Mouse (Mus musculus) midbrain, embryonic 12.5 days (tissue): Measurements from ENCODE around the gene Slc6a16. TPM values are rescaled to one million over a fixed set of nuclear protein-coding genes. Genes with fewer than 3 reads are reported as not detected.

Experiments
- ATAC-seq: fragments of 200-750 bp; cut with Nextera tagmentation; 2 replicates; pipeline ENCODE4 v1.8.0; 2017; ENCODE audit warnings: low read depth, moderate TSS enrichment, moderate library complexity; ENCODE audit not compliant: low FRiP score
- H3K27ac ChIP-seq: fragments of 300-500 bp; sonication (generic); replicated peaks from 2 replicates; pipeline ENCODE4 v1.5.1; 2016; ENCODE audit warnings: mild to moderate bottlenecking
- H3K27me3 ChIP-seq: fragments of 300-500 bp; sonication (generic); 2 replicates; pipeline ENCODE4 v1.6.1; 2016; ENCODE audit warnings: mild to moderate bottlenecking
- H3K36me3 ChIP-seq: fragments of 300-500 bp; sonication (generic); 2 replicates; pipeline ENCODE4 v1.6.1; 2016
- H3K4me1 ChIP-seq: fragments of 300-500 bp; sonication (generic); 2 replicates; pipeline ENCODE4 v1.6.1; 2016
- H3K4me2 ChIP-seq: fragments of 300-500 bp; sonication (generic); replicated peaks from 2 replicates; pipeline ENCODE4 v1.6.1; 2016; ENCODE audit warnings: mild to moderate bottlenecking, moderate library complexity
- H3K4me3 ChIP-seq: fragments of 300-500 bp; sonication (generic); 2 replicates; pipeline ENCODE4 v1.5.1; 2016; ENCODE audit warnings: mild to moderate bottlenecking
- H3K9ac ChIP-seq: fragments of 300-500 bp; sonication (generic); replicated peaks from 2 replicates; pipeline ENCODE4 v1.6.1; 2016; ENCODE audit warnings: mild to moderate bottlenecking, moderate library complexity
- H3K9me3 ChIP-seq: fragments of 300-500 bp; sonication (generic); 2 replicates; pipeline ENCODE4 v1.6.1; 2016; ENCODE audit warnings: mild to moderate bottlenecking
- WGBS: fragments of 180-500 bp; shearing (Covaris S2); methylation state at CpG from one replicate; pipeline ENCODE4 v1.1.7; 2016; 5-methylcytosine and 5-hydroxymethylcytosine counted together
- polyA plus RNA-seq: library from polyadenylated mRNA; unstranded; fragments of >200 nt; fragmentation: Nextera tagmentation; extraction: Ambion mirVana; gene quantifications from 2 replicates; pipeline ENCODE4 v1.2.1, GENCODE M21; 2016

The Slc6a16 gene
- polyA plus RNA-seq, 1 experiment from 2014 or later: 0.14 TPM

GRCm38 (mm10) chr7:45304869-45305268 is 64.0 kb downstream of the Slc6a16 start:
- peak overlapping the region; percentile 31 for H3K9ac ChIP-seq
- H3K4me1 ChIP-seq: peaks cover 18% of the 10 kb centered on the region; the same call in 1 of the 2 replicates
- ATAC-seq: 0 out of 2 replicates have a peak, but pooled peaks have one; percentile 8
- no peaks in the 10 kb centered on the region for H3K36me3 ChIP-seq
- WGBS: 14% methylated on average over 12 of the region's 13 CpGs
- H3K4me3 ChIP-seq: peak overlapping the region; percentile 31
- H3K27me3 ChIP-seq: peaks cover 15% of the 10 kb centered on the region; the same call in 1 of the 2 replicates
- no peak overlapping the region for H3K27ac ChIP-seq
- H3K4me2 ChIP-seq: peak overlapping the region; percentile 51
- H3K9me3 ChIP-seq: no peaks in the 10 kb centered on the region

GRCm38 (mm10) chr7:45305275-45305674 is 64.4 kb downstream of the Slc6a16 start:
- peak; percentile 61 for ATAC-seq
- no peak overlapping the region for H3K27ac ChIP-seq
- H3K4me1 ChIP-seq: peaks cover 18% of the 10 kb centered on the region; the same call in 1 of the 2 replicates
- no peaks in the 10 kb centered on the region for H3K9me3 ChIP-seq
- peak overlapping the region; percentile 31 for H3K4me3 ChIP-seq
- H3K36me3 ChIP-seq: no peaks in the 10 kb centered on the region
- peaks cover 15% of the 10 kb centered on the region; the same call in 1 of the 2 replicates for H3K27me3 ChIP-seq
- peak overlapping the region; percentile 51 for H3K4me2 ChIP-seq
- 4% methylated on average over 17 of the region's 17 CpGs for WGBS
- H3K9ac ChIP-seq: peak overlapping the region; percentile 31; the same call in 1 of the 2 replicates

- Histone ChIP-seq H3K4me2 (no peak overlapping the region), H3K4me3 (no peak overlapping the region), H3K4me1 (peaks cover 26% of the 10 kb centered on the region; the same call in 1 of the 2 replicates), H3K9ac (no peak overlapping the region), H3K36me3 (no peaks in the 10 kb centered on the region), H3K27ac (no peak overlapping the region), H3K27me3 (peaks cover 14% of the 10 kb centered on the region; the same call in 1 of the 2 replicates), H3K9me3 (no peaks in the 10 kb centered on the region)
- ATAC-seq: no peak
- WGBS: 71% methylated on average over 15 of the region's 15 CpGs
Observed at GRCm38 (mm10) chr7:45308551-45309240, 67.8 kb downstream of the Slc6a16 start.

GRCm38 (mm10) chr7:45309455-45309854 is 68.6 kb downstream of the Slc6a16 start:
- H3K36me3 ChIP-seq: no peaks in the 10 kb centered on the region
- peaks cover 25% of the 10 kb centered on the region; the same call in 1 of the 2 replicates for H3K4me1 ChIP-seq
- WGBS: 11% methylated on average over 9 of the region's 9 CpGs
- H3K27me3 ChIP-seq: peaks cover 6% of the 10 kb centered on the region; the same call in 1 of the 2 replicates
- no peak overlapping the region for H3K4me3 ChIP-seq
- no peaks in the 10 kb centered on the region for H3K9me3 ChIP-seq
- H3K27ac ChIP-seq: peak overlapping the region; percentile 39; the same call in 1 of the 2 replicates
- no peak overlapping the region for H3K9ac ChIP-seq
- no peak overlapping the region for H3K4me2 ChIP-seq
- ATAC-seq: 0 out of 2 replicates have a peak, but pooled peaks have one; percentile 32

GRCm38 (mm10) chr7:45312023-45312422 is 71.1 kb downstream of the Slc6a16 start:
- no peak overlapping the region for H3K4me3 ChIP-seq
- no peaks in the 10 kb centered on the region for H3K9me3 ChIP-seq
- ATAC-seq: no peak
- no peak overlapping the region for H3K27ac ChIP-seq
- H3K36me3 ChIP-seq: no peaks in the 10 kb centered on the region
- H3K4me2 ChIP-seq: no peak overlapping the region
- peaks cover 17% of the 10 kb centered on the region; the same call in 1 of the 2 replicates for H3K4me1 ChIP-seq
- no peaks in the 10 kb centered on the region; the same call in 1 of the 2 replicates for H3K27me3 ChIP-seq
- no peak overlapping the region for H3K9ac ChIP-seq
- WGBS: 68% methylated on average over 8 of the region's 8 CpGs

GRCm38 (mm10) chr7:45312686-45313453 is 72.0 kb downstream of the Slc6a16 start:
- Histone ChIP-seq H3K4me3 (no peak overlapping the region), H3K9me3 (no peaks in the 10 kb centered on the region), H3K4me2 (no peak overlapping the region), H3K36me3 (no peaks in the 10 kb centered on the region), H3K27ac (no peak overlapping the region), H3K27me3 (no peaks in the 10 kb centered on the region; the same call in 1 of the 2 replicates), H3K9ac (no peak overlapping the region), H3K4me1 (peaks cover 17% of the 10 kb centered on the region; the same call in 1 of the 2 replicates)
- WGBS: 37% methylated on average over 10 of the region's 10 CpGs
- ATAC-seq: no peak

GRCm38 (mm10) chr7:45313495-45313894 is 72.6 kb downstream of the Slc6a16 start:
- WGBS: 48% methylated on average over 9 of the region's 9 CpGs

GRCm38 (mm10) chr7:45315182-45315701 is 74.4 kb downstream of the Slc6a16 start:
- H3K4me1 ChIP-seq: peaks cover 12% of the 10 kb centered on the region; the same call in 1 of the 2 replicates

More at GRCm38 (mm10) chr7:45313495-45313894, 72.6 kb downstream of the Slc6a16 start:
- Histone ChIP-seq H3K27ac (no peak overlapping the region), H3K9ac (no peak overlapping the region), H3K4me1 (peaks cover 17% of the 10 kb centered on the region; the same call in 1 of the 2 replicates), H3K27me3 (no peaks in the 10 kb centered on the region), H3K4me2 (no peak overlapping the region), H3K9me3 (no peaks in the 10 kb centered on the region), H3K36me3 (no peaks in the 10 kb centered on the region), H3K4me3 (no peak overlapping the region)
- no peak for ATAC-seq

GRCm38 (mm10) chr7:45316536-45316935 is 75.7 kb downstream of the Slc6a16 start:
- no peaks in the 10 kb centered on the region for H3K36me3 ChIP-seq
- H3K4me2 ChIP-seq: no peak overlapping the region
- no peak overlapping the region for H3K9ac ChIP-seq
- ATAC-seq: no peak
- H3K4me3 ChIP-seq: no peak overlapping the region
- no peaks in the 10 kb centered on the region for H3K27me3 ChIP-seq
- WGBS: 91% methylated on average over 14 of the region's 14 CpGs
- H3K9me3 ChIP-seq: no peaks in the 10 kb centered on the region
- H3K27ac ChIP-seq: no peak overlapping the region
- H3K4me1 ChIP-seq: peaks cover 12% of the 10 kb centered on the region; the same call in 1 of the 2 replicates

More at GRCm38 (mm10) chr7:45315182-45315701, 74.4 kb downstream of the Slc6a16 start:
- no peaks in the 10 kb centered on the region for H3K27me3 ChIP-seq
- H3K36me3 ChIP-seq: no peaks in the 10 kb centered on the region
- H3K9ac ChIP-seq: no peak overlapping the region
- WGBS: 86% methylated on average over 10 of the region's 10 CpGs
- ATAC-seq: no peak
- no peaks in the 10 kb centered on the region for H3K9me3 ChIP-seq
- H3K4me2 ChIP-seq: no peak overlapping the region
- no peak overlapping the region for H3K27ac ChIP-seq
- H3K4me3 ChIP-seq: no peak overlapping the region

GRCm38 (mm10) chr7:45322245-45322644 is 81.4 kb downstream of the Slc6a16 start:
- Histone ChIP-seq H3K4me2 (no peak overlapping the region), H3K9ac (no peak overlapping the region), H3K4me3 (no peak overlapping the region), H3K36me3 (0 out of 2 replicates have a peak, but pooled peaks cover 4% of the 10 kb centered on the region), H3K9me3 (no peaks in the 10 kb centered on the region), H3K27ac (no peak overlapping the region), H3K27me3 (no peaks in the 10 kb centered on the region), H3K4me1 (no peaks in the 10 kb centered on the region)
- no peak for ATAC-seq
- WGBS: 84% methylated on average over 4 of the region's 4 CpGs
